Mouse (Mus musculus): ENCODE measurements at regions not wholly inside any gene's neighbourhood (a gene's known extent, or its start where the extent isn't known, plus 50 kb on each side); places are given as distances from the start of the nearest gene placed in this dataset.

DNA sequence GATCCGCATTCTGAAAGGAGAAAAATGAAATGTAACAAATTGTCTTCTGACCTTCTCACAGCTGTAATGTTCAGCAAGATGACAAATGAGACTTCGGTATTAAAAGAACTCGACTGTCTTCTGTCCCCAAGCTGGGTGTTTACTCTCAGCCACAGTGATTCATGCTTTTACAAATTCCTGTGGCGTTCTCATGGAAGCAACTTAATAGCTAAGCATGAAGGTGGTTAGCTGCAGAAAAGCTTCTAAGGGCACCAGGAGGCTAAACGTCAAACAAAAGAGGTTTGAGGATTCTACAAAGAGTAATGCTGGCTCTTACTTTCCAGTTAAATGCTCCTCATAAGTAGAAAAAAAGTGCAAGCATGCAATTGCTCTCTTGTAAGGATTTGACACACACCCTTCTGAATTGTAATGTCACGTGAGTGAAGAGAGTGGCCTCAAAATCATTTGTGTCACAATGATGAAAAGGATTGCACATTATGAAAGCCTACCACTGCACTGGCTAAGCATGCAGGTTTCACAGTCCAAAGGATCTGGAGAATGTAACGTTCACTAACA lies 543.8 kb upstream of the Negr1 start:
- TF ChIP-seq POLR2A (IDR thresholded peaks at IDR 0.05; ENCODE audit: extremely low read depth, insufficient read depth, low read length) (no peak), CTCF (IDR thresholded peaks at IDR 0.05; ENCODE audit: low read depth, low read length) (no peak)

All from liver, adult 2 months (tissue).